Mouse (Mus musculus) ES-E14 (cell line): Measurements from ENCODE around the gene Fbxo47.

Experiments used
- HCFC1 ChIP-seq: IDR thresholded peaks from 2 replicates; pipeline ENCODE4 v1.6.1; 2012; ENCODE audit warnings: low read length, inconsistent platforms, borderline replicate concordance; ENCODE audit not compliant: insufficient read depth
- MAFK ChIP-seq: IDR thresholded peaks from 2 replicates; pipeline ENCODE4 v1.6.1; 2014; ENCODE audit warnings: mild to moderate bottlenecking, low read depth, low read length, inconsistent platforms; ENCODE audit not compliant: insufficient read depth
- ZC3H11A ChIP-seq: IDR thresholded peaks from 2 replicates; pipeline ENCODE4 v1.6.1; 2012; ENCODE audit warnings: low read depth, mild to moderate bottlenecking, inconsistent platforms, low read length, borderline replicate concordance
- ZNF384 ChIP-seq: IDR thresholded peaks from 2 replicates; pipeline ENCODE4 v1.6.1; 2012; ENCODE audit warnings: low read depth, low read length, inconsistent platforms

GRCm38 (mm10) chr11:97808093-97808492, 75.9 kb downstream of the Fbxo47 start:
- TF ChIP-seq HCFC1 (no peak), ZNF384 (peak; percentile 98), MAFK (no peak), ZC3H11A (no peak)
